Mouse (Mus musculus): ENCODE results near the gene Irgc1. TPM values are rescaled to one million over a fixed set of nuclear protein-coding genes. Genes with fewer than 3 reads are reported as not detected.
A peak's percentile ranks its signal among the peaks of the same experiment; 100 is the strongest.

Gene Irgc1
- polyA plus RNA-seq, 1 experiment from 2014 or later = not detected

DNA sequence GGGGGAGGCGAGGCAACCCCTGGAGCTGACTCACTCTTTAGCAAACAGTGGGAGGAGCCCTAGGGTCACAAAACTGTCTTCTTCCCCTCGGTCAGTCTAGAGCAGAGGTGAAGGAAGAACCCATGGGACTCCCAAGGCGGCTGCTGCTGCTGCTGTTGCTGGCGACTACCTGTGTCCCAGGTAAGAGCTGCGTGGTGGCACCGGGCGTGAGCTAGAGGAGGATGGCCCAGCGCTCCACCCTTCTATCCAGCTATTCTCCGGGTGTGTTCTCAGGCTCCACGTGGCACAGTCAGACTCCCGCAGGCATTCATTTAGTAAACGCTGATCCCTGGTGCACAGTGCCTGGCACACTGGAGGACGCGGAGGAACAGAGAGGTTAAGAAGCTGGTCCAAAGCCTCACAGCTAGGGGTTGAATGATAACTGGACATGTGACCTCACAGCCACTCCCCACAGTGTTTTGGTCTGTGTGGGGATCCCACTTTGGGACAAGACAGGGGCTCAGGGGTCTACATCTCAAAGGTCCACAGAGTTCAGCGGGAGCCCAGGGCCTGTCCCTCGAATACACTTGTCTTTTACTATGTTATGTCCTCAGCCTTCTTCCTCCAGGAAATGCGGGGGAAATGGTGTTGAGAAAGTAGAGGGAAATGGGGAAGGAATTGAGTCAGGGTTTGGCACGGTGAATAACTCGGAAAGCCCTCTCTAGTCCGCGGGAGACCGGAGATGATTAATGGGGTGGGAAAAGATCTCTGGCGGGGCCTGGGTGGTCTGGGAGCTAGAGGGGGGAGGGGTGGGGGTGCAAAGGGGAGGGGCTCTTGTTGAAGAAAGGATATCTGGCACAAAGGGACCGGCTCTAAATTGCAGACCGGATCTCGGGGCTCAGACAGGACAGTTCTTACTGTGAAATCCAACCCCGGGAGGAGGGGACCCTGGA, 10.6 kb upstream of the Irgc1 start, which contains the start of gene Plaur:
TSS of gene Plaur (plus strand) at position 97 of the 932 bp plus-strand sequence.
- Histone ChIP-seq H3K4me1 (ENCODE audit: control insufficient read depth, insufficient read depth, low read length) (0 out of 2 replicates have a peak, but pooled peaks cover 2% of the 10 kb centered on the region), H3K27me3 (ENCODE audit: control insufficient read depth, insufficient read depth, low read length) (no peaks in the 10 kb centered on the region), H3K27ac (ENCODE audit: low read depth, low read length) (no peak within 1 kb of the TSS), H3K4me2 (0 out of 2 replicates have a peak within 1 kb of the TSS, but pooled peaks have one; percentile 23), H3K36me3 (ENCODE audit: control insufficient read depth, insufficient read depth, low read length) (no peaks in the 10 kb centered on the region), H3K9ac (ENCODE audit: low read length) (0 out of 2 replicates have a peak within 1 kb of the TSS, but pooled peaks have one; percentile 1), H3K9me3 (ENCODE audit: control insufficient read depth, low read length) (no peaks in the 10 kb centered on the region), H3K4me3 (ENCODE audit: low read depth, low read length) (no peak within 1 kb of the TSS)
- ATAC-seq (ENCODE audit: low FRiP score) = peak; percentile 56; the same call in 1 of the 2 replicates
- WGBS = 12% methylated on average over 27 of the region's 27 CpGs
- peak; percentile 89 for DNase-seq (ENCODE audit: low spot score, missing footprints)

DNA sequence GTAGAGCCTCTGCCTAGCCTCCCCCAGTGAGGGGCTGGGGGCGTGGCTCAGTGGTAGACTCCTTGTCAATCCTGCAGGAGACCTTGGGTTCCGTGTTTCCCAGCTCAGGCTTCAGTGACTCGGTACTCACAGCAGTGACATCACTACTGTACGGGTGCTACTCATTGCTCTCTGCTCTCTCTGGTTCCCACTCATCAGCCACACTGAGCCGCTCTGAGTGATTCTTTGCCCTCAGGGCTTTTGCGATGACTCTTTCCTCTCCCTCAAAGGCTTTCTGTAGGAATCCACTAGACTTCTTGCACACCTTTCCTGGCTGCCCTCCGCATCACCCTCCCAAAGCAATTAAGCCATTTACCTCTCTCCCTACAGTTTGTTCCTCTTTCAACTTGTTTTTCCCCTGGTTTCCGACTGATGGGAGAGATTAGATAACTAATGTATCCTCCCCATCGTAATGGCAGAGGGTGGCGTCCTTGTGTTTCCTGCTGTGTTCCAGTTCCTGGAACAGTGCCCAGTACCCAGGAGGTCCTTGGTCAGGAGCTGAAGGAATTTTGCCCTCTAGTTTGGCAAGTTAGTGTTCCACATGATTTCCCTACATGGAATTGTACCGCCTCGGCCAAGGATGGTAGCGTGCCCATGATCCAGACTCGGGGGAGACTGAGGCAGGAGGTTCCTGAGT, 9.4 kb upstream of the Irgc1 start:
- no peak overlapping the region for H3K9ac ChIP-seq (ENCODE audit: low read length)
- no peaks in the 10 kb centered on the region for H3K27me3 ChIP-seq (ENCODE audit: control insufficient read depth, insufficient read depth, low read length)
- ATAC-seq (ENCODE audit: low FRiP score) (no peak), DNase-seq (ENCODE audit: low spot score, missing footprints) (peak; percentile 59)
- H3K4me3 ChIP-seq (ENCODE audit: low read depth, low read length) = no peak overlapping the region
- 0 out of 2 replicates have a peak, but pooled peaks cover 2% of the 10 kb centered on the region for H3K4me1 ChIP-seq (ENCODE audit: control insufficient read depth, insufficient read depth, low read length)
- H3K4me2 ChIP-seq = no peak overlapping the region
- H3K27ac ChIP-seq (ENCODE audit: low read depth, low read length) = no peak overlapping the region
- no peaks in the 10 kb centered on the region for H3K36me3 ChIP-seq (ENCODE audit: control insufficient read depth, insufficient read depth, low read length)
- H3K9me3 ChIP-seq (ENCODE audit: control insufficient read depth, low read length) = no peaks in the 10 kb centered on the region
- WGBS = 77% methylated on average over 14 of the region's 14 CpGs

DNA sequence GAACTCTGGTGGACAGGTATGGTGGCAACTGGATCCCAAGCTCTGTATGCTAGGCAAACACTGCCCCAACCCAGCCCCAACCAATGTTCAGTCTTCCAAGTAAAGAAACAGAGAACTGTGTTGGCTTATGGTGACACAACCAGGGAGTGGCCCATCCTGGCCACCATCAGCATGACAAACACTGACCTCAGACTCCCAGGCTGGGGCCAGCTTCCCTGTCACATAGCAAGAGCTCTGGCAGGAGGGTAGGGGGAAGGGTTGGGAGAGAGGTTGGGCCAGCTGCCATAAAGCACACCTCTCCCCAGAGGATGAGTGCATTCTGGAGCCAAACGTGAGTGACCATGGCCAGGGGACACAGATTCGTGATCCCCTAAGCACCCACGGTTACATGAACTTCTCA, 7.7 kb upstream of the Irgc1 start:
- no peaks in the 10 kb centered on the region for H3K36me3 ChIP-seq (ENCODE audit: control insufficient read depth, insufficient read depth, low read length)
- ATAC-seq (ENCODE audit: low FRiP score) (no peak), DNase-seq (ENCODE audit: low spot score, missing footprints) (peak; percentile 44)
- H3K27me3 ChIP-seq (ENCODE audit: control insufficient read depth, insufficient read depth, low read length) = no peaks in the 10 kb centered on the region
- 67% methylated on average over 3 of the region's 3 CpGs for WGBS
- H3K4me2 ChIP-seq = no peak overlapping the region
- H3K27ac ChIP-seq (ENCODE audit: low read depth, low read length) = no peak overlapping the region
- H3K4me1 ChIP-seq (ENCODE audit: control insufficient read depth, insufficient read depth, low read length) = 0 out of 2 replicates have a peak, but pooled peaks cover 2% of the 10 kb centered on the region
- no peak overlapping the region for H3K4me3 ChIP-seq (ENCODE audit: low read depth, low read length)
- no peak overlapping the region for H3K9ac ChIP-seq (ENCODE audit: low read length)
- H3K9me3 ChIP-seq (ENCODE audit: control insufficient read depth, low read length) = no peaks in the 10 kb centered on the region

DNA sequence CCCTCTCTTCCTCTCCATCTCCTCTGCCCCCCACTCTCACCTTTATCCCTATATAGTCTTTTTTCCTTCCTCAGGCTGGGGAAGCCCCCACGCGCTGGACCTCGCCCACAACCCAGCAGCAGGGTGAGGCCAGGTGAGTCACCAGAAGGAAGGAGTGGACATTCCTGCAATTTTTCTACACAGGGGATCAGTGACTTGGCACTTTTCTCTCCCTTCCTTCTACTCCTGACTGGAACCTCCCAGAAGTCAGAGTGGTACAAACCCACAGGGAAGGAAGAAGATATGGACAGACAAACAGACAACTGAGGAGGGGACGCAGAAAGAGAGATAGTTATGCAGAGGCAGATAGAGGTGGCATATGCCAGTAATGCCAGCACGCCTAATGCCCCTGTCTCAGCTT, 7.3 kb upstream of the Irgc1 start:
- ATAC-seq (ENCODE audit: low FRiP score) = no peak
- H3K4me2 ChIP-seq = no peak overlapping the region
- H3K36me3 ChIP-seq (ENCODE audit: control insufficient read depth, insufficient read depth, low read length) = no peaks in the 10 kb centered on the region
- no peaks in the 10 kb centered on the region for H3K27me3 ChIP-seq (ENCODE audit: control insufficient read depth, insufficient read depth, low read length)
- no peak overlapping the region for H3K4me3 ChIP-seq (ENCODE audit: low read depth, low read length)
- 84% methylated on average over 5 of the region's 5 CpGs for WGBS
- no peak overlapping the region for H3K9ac ChIP-seq (ENCODE audit: low read length)
- DNase-seq (ENCODE audit: low spot score, missing footprints) = peak; percentile 53
- H3K27ac ChIP-seq (ENCODE audit: low read depth, low read length) = no peak overlapping the region
- 0 out of 2 replicates have a peak, but pooled peaks cover 2% of the 10 kb centered on the region for H3K4me1 ChIP-seq (ENCODE audit: control insufficient read depth, insufficient read depth, low read length)
- no peaks in the 10 kb centered on the region for H3K9me3 ChIP-seq (ENCODE audit: control insufficient read depth, low read length)

DNA sequence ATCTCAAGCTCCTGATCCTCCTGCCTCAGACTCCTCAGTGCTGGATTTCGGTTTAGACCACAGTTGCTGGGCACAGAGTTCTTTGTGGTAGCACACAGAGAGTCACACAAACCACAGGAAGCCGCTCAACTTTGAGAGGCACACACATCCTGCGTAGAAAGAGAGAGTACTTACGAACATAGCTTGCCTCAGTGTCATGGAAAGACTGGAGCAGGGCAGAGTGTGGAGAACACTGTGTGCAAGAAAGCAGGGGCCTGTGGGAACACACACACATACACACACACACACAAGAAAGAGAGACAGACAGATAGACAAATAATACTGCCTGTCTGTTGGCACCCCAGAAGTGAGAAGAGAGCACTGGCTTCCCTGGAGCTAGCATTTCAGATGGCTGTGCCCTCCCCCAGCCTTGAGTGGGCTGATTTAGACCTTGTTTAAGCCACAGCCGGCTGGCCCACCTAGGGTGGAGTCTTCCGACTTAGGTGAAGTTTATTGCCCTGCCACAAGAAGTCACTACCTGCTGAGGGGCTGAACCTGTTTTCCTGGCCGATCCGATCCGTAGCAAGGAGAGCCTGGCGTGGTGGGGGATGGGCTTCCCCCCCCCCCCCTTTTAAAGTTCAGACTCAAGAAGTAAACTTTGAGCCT, 5.8 kb upstream of the Irgc1 start:
- no peaks in the 10 kb centered on the region for H3K4me1 ChIP-seq (ENCODE audit: control insufficient read depth, insufficient read depth, low read length)
- no peak overlapping the region for H3K27ac ChIP-seq (ENCODE audit: low read depth, low read length)
- no peak overlapping the region for H3K4me3 ChIP-seq (ENCODE audit: low read depth, low read length)
- ATAC-seq (ENCODE audit: low FRiP score) (no peak), DNase-seq (ENCODE audit: low spot score, missing footprints) (peak; percentile 79)
- H3K36me3 ChIP-seq (ENCODE audit: control insufficient read depth, insufficient read depth, low read length) = no peaks in the 10 kb centered on the region
- no peak overlapping the region for H3K4me2 ChIP-seq
- no peaks in the 10 kb centered on the region for H3K27me3 ChIP-seq (ENCODE audit: control insufficient read depth, insufficient read depth, low read length)
- no peak overlapping the region for H3K9ac ChIP-seq (ENCODE audit: low read length)
- WGBS = 78% methylated on average over 10 of the region's 10 CpGs
- no peaks in the 10 kb centered on the region for H3K9me3 ChIP-seq (ENCODE audit: control insufficient read depth, low read length)

DNA sequence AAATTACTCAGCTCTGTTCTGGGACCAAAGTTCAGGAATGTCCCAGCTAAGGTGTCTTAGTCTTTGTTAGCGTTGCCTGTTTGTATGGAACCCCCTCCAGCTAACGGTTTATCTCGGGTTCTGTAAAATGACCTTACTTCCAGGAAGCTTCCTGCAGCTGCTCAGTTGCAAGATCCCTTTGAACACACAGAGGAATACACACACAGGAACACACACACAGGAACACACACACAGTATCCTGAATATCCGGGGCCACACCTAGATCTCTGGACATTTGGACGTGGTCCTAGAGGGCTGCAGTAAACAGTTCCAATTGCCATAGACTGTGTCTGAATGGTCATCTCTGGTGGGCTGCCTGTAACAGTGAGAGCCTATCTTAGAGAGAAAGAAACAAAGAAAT, 3.6 kb upstream of the Irgc1 start:
- Histone ChIP-seq H3K9me3 (ENCODE audit: control insufficient read depth, low read length) (no peaks in the 10 kb centered on the region), H3K4me3 (ENCODE audit: low read depth, low read length) (no peak overlapping the region), H3K36me3 (ENCODE audit: control insufficient read depth, insufficient read depth, low read length) (no peaks in the 10 kb centered on the region), H3K27me3 (ENCODE audit: control insufficient read depth, insufficient read depth, low read length) (no peaks in the 10 kb centered on the region), H3K27ac (ENCODE audit: low read depth, low read length) (no peak overlapping the region), H3K9ac (ENCODE audit: low read length) (no peak overlapping the region), H3K4me2 (no peak overlapping the region), H3K4me1 (ENCODE audit: control insufficient read depth, insufficient read depth, low read length) (no peaks in the 10 kb centered on the region)
- 85% methylated on average over 5 of the region's 5 CpGs for WGBS
- ATAC-seq (ENCODE audit: low FRiP score) = no peak
- no peak for DNase-seq (ENCODE audit: low spot score, missing footprints)

DNA sequence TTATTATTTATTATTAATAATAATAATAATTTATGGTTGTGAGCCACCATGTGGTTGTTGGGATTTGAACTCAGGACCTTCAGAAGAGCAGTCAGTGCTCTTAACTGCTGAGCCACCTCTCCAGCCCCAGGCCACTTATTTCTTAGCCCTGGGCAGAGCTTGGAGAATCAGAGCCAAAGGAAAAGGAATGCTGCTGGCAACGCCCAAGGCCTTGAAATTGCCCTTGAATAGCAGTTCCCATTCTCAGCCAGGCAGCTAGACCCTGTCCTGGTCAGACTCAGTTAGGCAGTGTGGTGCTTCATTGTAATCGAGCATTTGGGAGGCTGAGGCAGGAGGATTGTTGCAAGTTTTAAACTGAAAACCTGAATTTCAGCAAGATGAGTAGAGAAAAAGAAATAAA, 2.1 kb upstream of the Irgc1 start:
- Histone ChIP-seq H3K4me2 (no peak overlapping the region), H3K9ac (ENCODE audit: low read length) (no peak overlapping the region), H3K4me3 (ENCODE audit: low read depth, low read length) (no peak overlapping the region), H3K27ac (ENCODE audit: low read depth, low read length) (no peak overlapping the region), H3K9me3 (ENCODE audit: control insufficient read depth, low read length) (no peaks in the 10 kb centered on the region), H3K4me1 (ENCODE audit: control insufficient read depth, insufficient read depth, low read length) (no peaks in the 10 kb centered on the region), H3K27me3 (ENCODE audit: control insufficient read depth, insufficient read depth, low read length) (no peaks in the 10 kb centered on the region), H3K36me3 (ENCODE audit: control insufficient read depth, insufficient read depth, low read length) (no peaks in the 10 kb centered on the region)
- 68% methylated on average over 2 of the region's 2 CpGs for WGBS
- DNase-seq (ENCODE audit: low spot score, missing footprints) (no peak), ATAC-seq (ENCODE audit: low FRiP score) (no peak)

DNA sequence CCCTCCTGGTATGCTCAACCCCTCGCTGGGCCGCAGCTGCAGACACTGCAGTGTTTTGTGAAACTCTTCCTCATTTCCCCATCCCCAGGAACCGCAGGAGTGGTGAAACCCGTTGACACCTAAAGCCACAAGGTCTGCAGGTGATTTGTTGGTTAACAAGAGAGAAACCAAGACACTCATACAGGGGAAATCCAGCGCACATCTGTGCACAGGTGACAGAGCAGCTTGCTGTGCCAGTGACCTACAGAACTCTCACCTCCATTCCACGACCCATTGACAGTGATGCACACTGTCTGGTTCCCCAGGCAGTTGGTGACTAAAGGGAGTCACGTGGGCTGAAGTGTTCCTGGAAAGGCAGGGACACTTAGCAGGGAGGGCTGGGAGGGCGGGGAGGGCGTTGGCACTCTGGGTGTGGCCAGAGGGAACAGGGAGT, 1.5 kb downstream of the Irgc1 start:
- 70% methylated on average over 9 of the region's 9 CpGs for WGBS
- Histone ChIP-seq H3K4me2 (no peak overlapping the region), H3K4me1 (ENCODE audit: control insufficient read depth, insufficient read depth, low read length) (no peaks in the 10 kb centered on the region), H3K27ac (ENCODE audit: low read depth, low read length) (no peak overlapping the region), H3K9ac (ENCODE audit: low read length) (no peak overlapping the region), H3K36me3 (ENCODE audit: control insufficient read depth, insufficient read depth, low read length) (no peaks in the 10 kb centered on the region), H3K9me3 (ENCODE audit: control insufficient read depth, low read length) (no peaks in the 10 kb centered on the region), H3K27me3 (ENCODE audit: control insufficient read depth, insufficient read depth, low read length) (no peaks in the 10 kb centered on the region), H3K4me3 (ENCODE audit: low read depth, low read length) (no peak overlapping the region)
- DNase-seq (ENCODE audit: low spot score, missing footprints) (peak; percentile 69), ATAC-seq (ENCODE audit: low FRiP score) (no peak)

All from midbrain, embryonic 11.5 days (tissue).